Mouse (Mus musculus) E14TG2a.4 (cell line): ENCODE measurements at regions not wholly inside any gene's neighbourhood (a gene's known extent, or its start where the extent isn't known, plus 50 kb on each side); places are given as distances from the start of the nearest gene placed in this dataset.

ENCODE experiments used
- H3K27me3 ChIP-seq: 2 replicates; pipeline ENCODE4 v1.6.1; 2014; ENCODE audit warnings: low read length, control low read depth; ENCODE audit not compliant: insufficient read depth
- H3K36me3 ChIP-seq: 2 replicates; pipeline ENCODE4 v1.6.1; 2014; ENCODE audit warnings: low read length, control low read depth; ENCODE audit not compliant: insufficient read depth
- H3K4me1 ChIP-seq: replicated peaks from 2 replicates; pipeline ENCODE4 v1.6.1; 2014; ENCODE audit warnings: low read depth, low read length, control low read depth
- H3K4me3 ChIP-seq: replicated peaks from 2 replicates; pipeline ENCODE4 v1.5.1; 2014; ENCODE audit warnings: mild to moderate bottlenecking, low read length
- H3K9me3 ChIP-seq: 2 replicates; pipeline ENCODE4 v1.6.1; 2014; ENCODE audit warnings: low read length, control low read depth
- CTCF ChIP-seq: conservative IDR thresholded peaks from 2 replicates; pipeline ENCODE4 v1.5.1; 2014; ENCODE audit warnings: low read length
- NANOG ChIP-seq: IDR thresholded peaks from 2 replicates; pipeline ENCODE4 v1.6.1; 2014; ENCODE audit warnings: borderline replicate concordance, low read length, mixed read lengths
- POU5F1 ChIP-seq: IDR thresholded peaks from 2 replicates; pipeline ENCODE4 v1.6.1; 2014; ENCODE audit warnings: low read length, borderline replicate concordance

- H3K36me3 ChIP-seq: no peaks in the 10 kb centered on the region
- TF ChIP-seq CTCF: no peak
- no peak for TF ChIP-seq POU5F1
- no peak for TF ChIP-seq NANOG
- H3K27me3 ChIP-seq: no peaks in the 10 kb centered on the region
- H3K4me1 ChIP-seq: peaks cover 14% of the 10 kb centered on the region
- H3K9me3 ChIP-seq: peaks cover 7% of the 10 kb centered on the region
- no peak overlapping the region for H3K4me3 ChIP-seq
Measured at GRCm38 (mm10) chr10:126763976-126764375, 137.2 kb downstream of the Atp23 start.

GRCm38 (mm10) chr10:126758682-126759081, 142.5 kb downstream of the Atp23 start:
- TF ChIP-seq POU5F1: no peak
- no peak for TF ChIP-seq CTCF
- TF ChIP-seq NANOG: no peak
- no peaks in the 10 kb centered on the region for H3K9me3 ChIP-seq

DNA sequence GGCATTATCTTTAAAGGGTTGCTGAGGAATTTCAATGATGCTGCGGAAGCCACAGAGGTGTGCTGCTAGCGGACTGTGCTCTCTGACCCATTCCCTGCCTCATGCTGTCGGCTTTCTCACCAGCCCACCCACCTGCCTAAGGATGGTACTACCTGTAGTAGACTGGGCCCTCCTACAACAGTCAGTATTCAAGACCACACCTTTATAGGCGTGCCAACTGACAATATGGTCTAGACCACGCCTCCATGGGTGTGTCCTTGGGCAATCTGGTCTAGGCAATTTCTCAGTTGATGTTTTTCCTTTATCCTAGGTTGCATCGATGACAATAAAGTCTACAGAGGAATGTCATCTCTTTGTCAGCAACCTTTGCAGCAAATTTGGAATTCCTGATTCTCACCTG, 148.0 kb downstream of the Atp23 start:
- no peak overlapping the region for H3K4me3 ChIP-seq
- H3K36me3 ChIP-seq: no peaks in the 10 kb centered on the region
- no peaks in the 10 kb centered on the region for H3K9me3 ChIP-seq
- H3K4me1 ChIP-seq: peaks cover 29% of the 10 kb centered on the region
- H3K27me3 ChIP-seq: 0 out of 2 replicates have a peak, but pooled peaks cover 2% of the 10 kb centered on the region
- TF ChIP-seq POU5F1: no peak
- no peak for TF ChIP-seq CTCF
- no peak for TF ChIP-seq NANOG

More at GRCm38 (mm10) chr10:126758682-126759081, 142.5 kb downstream of the Atp23 start:
- H3K4me1 ChIP-seq: peaks cover 20% of the 10 kb centered on the region
- no peaks in the 10 kb centered on the region for H3K36me3 ChIP-seq
- no peak overlapping the region for H3K4me3 ChIP-seq
- no peaks in the 10 kb centered on the region for H3K27me3 ChIP-seq

GRCm38 (mm10) chr10:126752699-126753098, 148.5 kb downstream of the Atp23 start:
- Histone ChIP-seq H3K4me1 (peaks cover 26% of the 10 kb centered on the region), H3K9me3 (no peaks in the 10 kb centered on the region), H3K27me3 (0 out of 2 replicates have a peak, but pooled peaks cover 4% of the 10 kb centered on the region), H3K36me3 (no peaks in the 10 kb centered on the region), H3K4me3 (no peak overlapping the region)
- TF ChIP-seq NANOG (no peak), CTCF (no peak), POU5F1 (no peak)

- H3K4me3 ChIP-seq: no peak overlapping the region
- TF ChIP-seq NANOG: no peak
- TF ChIP-seq CTCF: no peak
- no peak for TF ChIP-seq POU5F1
- H3K27me3 ChIP-seq: peaks cover 14% of the 10 kb centered on the region
- no peaks in the 10 kb centered on the region for H3K36me3 ChIP-seq
- H3K9me3 ChIP-seq: no peaks in the 10 kb centered on the region
- peaks cover 20% of the 10 kb centered on the region for H3K4me1 ChIP-seq
Measured at GRCm38 (mm10) chr10:126748696-126749466, 152.3 kb downstream of the Atp23 start.

DNA sequence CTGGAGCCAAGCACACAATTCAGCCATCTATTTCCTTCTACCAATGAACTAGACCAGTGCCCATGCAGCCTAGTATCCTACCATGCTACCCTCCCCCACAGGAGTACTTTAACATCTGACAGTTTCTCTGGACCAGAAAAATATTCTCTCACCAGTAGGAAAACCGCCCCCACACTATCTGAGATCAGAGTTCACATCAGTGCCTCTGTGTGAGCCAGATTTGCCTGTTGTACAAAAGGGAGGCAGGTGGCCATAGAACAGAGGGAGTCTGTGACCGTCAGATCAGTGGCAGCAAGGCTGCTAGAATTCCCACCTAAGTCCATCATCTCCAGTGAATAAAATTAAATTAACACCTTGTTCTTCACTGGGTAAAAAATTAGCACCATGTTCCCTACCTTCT, 166.5 kb downstream of the Atp23 start:
- Histone ChIP-seq H3K9me3 (no peaks in the 10 kb centered on the region), H3K4me1 (no peaks in the 10 kb centered on the region), H3K4me3 (no peak overlapping the region), H3K27me3 (no peaks in the 10 kb centered on the region), H3K36me3 (no peaks in the 10 kb centered on the region)
- no peak for TF ChIP-seq NANOG
- TF ChIP-seq POU5F1: no peak
- TF ChIP-seq CTCF: no peak

GRCm38 (mm10) chr10:126727840-126728239, 173.3 kb downstream of the Atp23 start:
- TF ChIP-seq NANOG (no peak), POU5F1 (no peak), CTCF (no peak)
- H3K4me3 ChIP-seq: no peak overlapping the region

GRCm38 (mm10) chr10:126717961-126718360, 183.2 kb downstream of the Atp23 start:
- no peaks in the 10 kb centered on the region for H3K27me3 ChIP-seq
- H3K36me3 ChIP-seq: no peaks in the 10 kb centered on the region
- H3K4me1 ChIP-seq: no peaks in the 10 kb centered on the region
- TF ChIP-seq NANOG (no peak), POU5F1 (no peak), CTCF (no peak)
- H3K4me3 ChIP-seq: no peak overlapping the region
- no peaks in the 10 kb centered on the region for H3K9me3 ChIP-seq

More at GRCm38 (mm10) chr10:126727840-126728239, 173.3 kb downstream of the Atp23 start:
- Histone ChIP-seq H3K9me3 (no peaks in the 10 kb centered on the region), H3K27me3 (no peaks in the 10 kb centered on the region), H3K4me1 (no peaks in the 10 kb centered on the region), H3K36me3 (no peaks in the 10 kb centered on the region)

DNA sequence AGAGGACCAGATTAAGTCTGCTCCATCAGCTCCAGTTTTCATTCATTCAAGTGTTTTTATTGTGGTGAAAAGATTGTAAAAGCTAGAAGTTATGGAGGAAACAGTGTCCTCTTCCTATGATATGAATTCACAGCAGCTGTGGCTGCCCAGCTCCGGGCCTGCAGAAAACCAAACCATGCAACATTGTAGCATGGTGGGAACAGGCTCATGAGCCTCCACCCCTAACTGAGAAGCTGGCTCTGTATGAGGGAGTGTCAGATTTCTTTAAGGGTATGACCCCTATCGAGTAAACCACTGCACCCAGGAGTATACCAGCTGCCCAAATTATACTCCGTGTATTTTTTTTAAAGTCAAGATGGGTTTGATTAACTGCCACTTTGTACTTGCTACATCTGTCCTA, 189.4 kb downstream of the Atp23 start:
- Histone ChIP-seq H3K36me3 (no peaks in the 10 kb centered on the region), H3K4me3 (no peak overlapping the region), H3K9me3 (no peaks in the 10 kb centered on the region), H3K27me3 (no peaks in the 10 kb centered on the region), H3K4me1 (no peaks in the 10 kb centered on the region)
- no peak for TF ChIP-seq NANOG
